Mouse (Mus musculus) hindbrain, embryonic 15.5 days (tissue): ENCODE results near the gene Ndufs5. TPM values are rescaled to one million over a fixed set of nuclear protein-coding genes. Genes with fewer than 3 reads are reported as not detected.

Experiments used
- ATAC-seq: fragments of 200-750 bp; cut with Nextera tagmentation; 2 replicates; pipeline ENCODE4 v1.8.0; 2017; ENCODE audit warnings: low read depth, moderate number of reproducible peaks, moderate TSS enrichment; ENCODE audit not compliant: low FRiP score
- H3K27ac ChIP-seq: fragments of 300-500 bp; sonication (generic); replicated peaks from 2 replicates; pipeline ENCODE4 v1.5.1; 2015; ENCODE audit warnings: mild to moderate bottlenecking, inconsistent platforms
- H3K27me3 ChIP-seq: fragments of 300-500 bp; sonication (generic); 2 replicates; pipeline ENCODE4 v1.6.1; 2015; ENCODE audit warnings: control low read depth, inconsistent platforms
- H3K36me3 ChIP-seq: fragments of 300-500 bp; sonication (generic); 2 replicates; pipeline ENCODE4 v1.6.1; 2015; ENCODE audit warnings: control low read depth, inconsistent platforms
- H3K4me1 ChIP-seq: fragments of 300-500 bp; sonication (generic); replicated peaks from 2 replicates; pipeline ENCODE4 v1.6.1; 2015; ENCODE audit warnings: control low read depth, inconsistent platforms
- H3K4me2 ChIP-seq: fragments of 300-500 bp; sonication (generic); 2 replicates; pipeline ENCODE4 v1.6.1; 2015; ENCODE audit warnings: moderate library complexity, mild to moderate bottlenecking, inconsistent platforms
- H3K4me3 ChIP-seq: fragments of 300-500 bp; sonication (generic); 2 replicates; pipeline ENCODE4 v1.5.1; 2015; ENCODE audit warnings: mild to moderate bottlenecking, inconsistent platforms
- H3K9ac ChIP-seq: fragments of 300-500 bp; sonication (generic); 2 replicates; pipeline ENCODE4 v1.6.1; 2015; ENCODE audit warnings: inconsistent platforms
- H3K9me3 ChIP-seq: fragments of 300-500 bp; sonication (generic); 2 replicates; pipeline ENCODE4 v1.6.1; 2016; ENCODE audit warnings: control low read depth, inconsistent platforms
- WGBS: fragments of 180-500 bp; shearing (Covaris S2); methylation state at CpG from one replicate; pipeline ENCODE4 v1.1.7; 2015; 5-methylcytosine and 5-hydroxymethylcytosine counted together
- polyA plus RNA-seq: library from polyadenylated mRNA; unstranded; fragments of >200 nt; fragmentation: Nextera tagmentation; extraction: Ambion mirVana; gene quantifications from 2 replicates; pipeline ENCODE4 v1.2.1, GENCODE M21; 2015

Gene Ndufs5
- 457 and 489 TPM in 2 replicates for polyA plus RNA-seq

DNA sequence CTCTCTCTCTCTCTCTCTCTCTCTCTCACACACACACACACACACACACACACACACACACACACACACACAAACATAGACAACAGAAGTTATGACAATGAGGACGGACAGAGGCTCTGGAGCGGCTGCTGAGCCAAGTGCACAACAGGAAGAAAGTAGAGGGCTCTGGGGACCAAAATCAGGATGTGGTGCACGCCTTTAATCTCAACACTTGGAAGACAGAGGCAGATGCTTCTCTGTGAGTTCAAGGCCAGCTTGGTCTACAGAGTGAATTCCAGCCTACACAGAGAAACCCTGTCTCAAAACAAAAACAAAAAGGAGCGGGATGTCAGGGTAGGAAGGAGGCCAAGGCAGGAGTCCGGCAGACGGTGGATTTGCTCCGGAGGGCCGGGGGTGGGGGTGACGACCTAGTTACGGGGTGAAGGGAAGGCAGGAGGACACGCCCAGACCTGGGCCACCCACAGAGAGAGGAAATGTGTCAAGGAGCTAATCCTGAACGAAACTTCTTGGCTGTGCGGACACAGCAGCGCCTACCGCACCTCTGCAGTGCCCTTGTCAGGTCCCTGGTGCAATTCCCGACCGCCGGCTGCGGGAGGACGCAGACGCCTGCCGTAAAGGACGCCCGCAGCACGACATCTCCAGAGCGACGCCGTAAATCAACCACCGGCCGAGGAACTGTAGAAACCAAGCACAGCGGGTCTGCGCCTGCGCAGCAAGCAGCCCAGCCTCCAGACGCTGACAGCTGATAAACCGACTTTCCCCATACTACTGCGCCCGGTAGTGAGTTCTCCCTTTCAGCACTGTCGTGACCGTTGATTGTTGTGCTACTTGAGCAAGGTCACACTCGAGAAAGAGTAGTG lies at the start of gene Ndufs5:
Ndufs5 (minus strand) TSS at position 629 of the 860 bp plus-strand sequence.
- Histone ChIP-seq H3K27ac (peak within 1 kb of the TSS; percentile 83), H3K4me1 (peaks cover 14% of the 10 kb centered on the region), H3K9ac (peak within 1 kb of the TSS; percentile 94), H3K9me3 (no peaks in the 10 kb centered on the region), H3K36me3 (peaks cover 19% of the 10 kb centered on the region), H3K27me3 (no peaks in the 10 kb centered on the region), H3K4me2 (peak within 1 kb of the TSS; percentile 66), H3K4me3 (peak within 1 kb of the TSS; percentile 95)
- 1% methylated on average over 40 of the region's 40 CpGs for WGBS
- ATAC-seq: peak; percentile 96

DNA sequence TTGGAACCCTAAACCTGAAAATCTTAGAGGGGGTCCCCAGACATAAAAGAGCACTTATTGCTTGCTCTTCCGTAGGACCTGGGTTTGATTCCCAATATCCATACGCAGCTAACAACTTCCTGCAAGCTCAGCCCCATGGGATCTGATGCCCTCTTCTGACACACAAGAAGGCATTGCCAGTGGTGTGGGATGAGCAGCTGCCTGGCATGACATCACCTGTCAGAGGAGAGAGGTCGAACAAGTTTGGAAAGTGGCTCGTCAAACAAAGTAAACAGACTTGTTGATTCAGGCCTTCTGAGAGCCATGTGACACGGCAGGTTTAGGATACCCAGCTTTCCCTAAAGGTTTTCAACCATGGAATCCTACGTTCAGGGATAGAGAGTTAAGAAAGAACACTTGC lies 47.1 kb upstream of the Ndufs5 start:
- Histone ChIP-seq H3K9ac (no peak overlapping the region), H3K36me3 (no peaks in the 10 kb centered on the region), H3K27me3 (no peaks in the 10 kb centered on the region), H3K4me1 (no peaks in the 10 kb centered on the region), H3K4me3 (no peak overlapping the region), H3K9me3 (no peaks in the 10 kb centered on the region), H3K4me2 (no peak overlapping the region), H3K27ac (no peak overlapping the region)
- no peak for ATAC-seq
- 79% methylated on average over 6 of the region's 6 CpGs for WGBS

DNA sequence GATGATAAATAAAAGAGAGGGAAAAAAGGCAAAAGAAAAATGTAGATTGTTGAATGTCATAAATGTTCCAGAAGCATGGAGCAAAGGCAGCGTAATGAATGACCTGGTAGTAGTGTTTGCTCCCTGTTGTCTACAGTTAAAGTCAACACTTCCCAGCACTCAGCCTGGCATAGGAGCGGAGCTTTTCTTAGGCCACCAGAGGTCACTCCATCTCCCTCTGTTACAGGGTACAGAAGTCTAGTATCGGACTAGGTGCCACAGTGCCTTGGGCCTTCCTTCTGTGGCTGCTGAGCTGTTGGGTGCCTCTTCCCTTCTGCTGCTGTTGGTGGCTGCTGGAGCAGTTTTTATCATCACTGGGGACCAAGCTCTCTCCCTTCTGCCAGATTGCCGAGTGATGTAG lies 40.3 kb upstream of the Ndufs5 start:
- no peaks in the 10 kb centered on the region for H3K27me3 ChIP-seq
- no peaks in the 10 kb centered on the region for H3K36me3 ChIP-seq
- ATAC-seq: no peak
- H3K4me3 ChIP-seq: no peak overlapping the region
- H3K27ac ChIP-seq: no peak overlapping the region
- no peak overlapping the region for H3K4me2 ChIP-seq
- WGBS: 61% methylated on average over 4 of the region's 4 CpGs
- no peak overlapping the region for H3K9ac ChIP-seq
- H3K9me3 ChIP-seq: no peaks in the 10 kb centered on the region
- H3K4me1 ChIP-seq: no peaks in the 10 kb centered on the region

DNA sequence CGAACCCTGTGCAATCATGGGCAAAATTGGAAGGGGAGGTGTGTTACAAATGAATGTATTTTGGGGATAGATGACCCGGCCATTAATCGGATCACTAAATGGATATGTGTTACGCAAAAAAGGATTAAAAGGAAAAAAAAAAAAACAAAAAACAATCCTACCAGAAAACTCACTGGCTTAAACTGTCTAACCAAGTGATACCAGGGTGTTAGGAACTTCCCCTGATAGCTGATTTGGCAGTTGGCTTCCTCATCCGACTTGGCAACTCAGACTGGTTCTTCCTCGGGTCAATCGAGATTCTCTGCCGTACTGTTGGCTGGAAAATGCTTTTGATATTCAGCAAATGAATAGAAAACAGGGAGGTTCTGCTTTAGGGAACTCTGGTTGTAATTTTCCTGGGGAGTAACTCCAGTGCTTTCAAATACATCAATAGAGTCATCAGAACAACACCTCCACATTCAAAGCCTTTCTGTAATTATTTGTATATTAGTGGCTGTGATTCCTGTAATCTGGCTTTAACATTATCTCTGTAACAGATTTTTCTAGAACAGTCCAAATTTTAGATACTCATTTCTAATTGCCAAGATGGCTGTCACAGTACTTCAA lies 32.8 kb upstream of the Ndufs5 start:
- H3K36me3 ChIP-seq: no peaks in the 10 kb centered on the region
- peak overlapping the region; percentile 39 for H3K9ac ChIP-seq
- WGBS: 0% methylated on average over 8 of the region's 8 CpGs
- no peaks in the 10 kb centered on the region for H3K9me3 ChIP-seq
- peak overlapping the region; percentile 88 for H3K4me3 ChIP-seq
- peak overlapping the region; percentile 76 for H3K27ac ChIP-seq
- ATAC-seq: no peak
- H3K27me3 ChIP-seq: no peaks in the 10 kb centered on the region
- H3K4me2 ChIP-seq: peak overlapping the region; percentile 68
- peaks cover 35% of the 10 kb centered on the region for H3K4me1 ChIP-seq

DNA sequence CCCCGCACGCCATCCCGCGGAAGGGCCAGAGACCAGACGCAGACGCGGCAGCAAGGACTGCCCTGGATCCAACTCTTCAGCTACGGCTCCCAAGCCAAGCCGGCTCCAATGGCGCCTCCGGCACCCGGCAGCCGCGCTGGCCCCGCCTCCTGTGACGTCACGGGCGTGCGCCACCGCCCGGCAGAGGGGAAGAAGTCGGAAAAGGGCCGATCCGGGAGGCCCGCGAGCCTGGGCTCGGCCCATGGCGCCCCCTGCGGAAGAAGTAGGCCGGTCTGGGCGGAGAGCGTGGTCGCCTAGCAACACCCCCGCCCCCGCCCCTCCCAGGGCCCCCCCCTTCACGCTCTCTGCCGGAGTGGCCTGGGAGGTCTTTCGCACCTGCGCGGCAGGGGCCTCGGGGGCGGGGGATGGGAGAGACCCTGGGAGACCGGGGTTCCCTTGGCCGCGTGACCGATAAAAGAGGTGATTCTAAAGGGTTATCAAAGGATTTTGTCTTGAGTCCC lies 32.2 kb upstream of the Ndufs5 start, which contains the start of gene Akirin1:
Akirin1 (minus strand) TSS at position 194 of the 500 bp plus-strand sequence.
- H3K27me3 ChIP-seq: no peaks in the 10 kb centered on the region
- peak within 1 kb of the TSS; percentile 68 for H3K4me2 ChIP-seq
- H3K4me3 ChIP-seq: peak within 1 kb of the TSS; percentile 88
- no peaks in the 10 kb centered on the region for H3K9me3 ChIP-seq
- WGBS: 0% methylated on average over 44 of the region's 46 CpGs
- peak within 1 kb of the TSS; percentile 95 for H3K27ac ChIP-seq
- peaks cover 35% of the 10 kb centered on the region for H3K4me1 ChIP-seq
- peak within 1 kb of the TSS; percentile 89 for H3K9ac ChIP-seq
- no peaks in the 10 kb centered on the region for H3K36me3 ChIP-seq
- peak; percentile 98 for ATAC-seq

DNA sequence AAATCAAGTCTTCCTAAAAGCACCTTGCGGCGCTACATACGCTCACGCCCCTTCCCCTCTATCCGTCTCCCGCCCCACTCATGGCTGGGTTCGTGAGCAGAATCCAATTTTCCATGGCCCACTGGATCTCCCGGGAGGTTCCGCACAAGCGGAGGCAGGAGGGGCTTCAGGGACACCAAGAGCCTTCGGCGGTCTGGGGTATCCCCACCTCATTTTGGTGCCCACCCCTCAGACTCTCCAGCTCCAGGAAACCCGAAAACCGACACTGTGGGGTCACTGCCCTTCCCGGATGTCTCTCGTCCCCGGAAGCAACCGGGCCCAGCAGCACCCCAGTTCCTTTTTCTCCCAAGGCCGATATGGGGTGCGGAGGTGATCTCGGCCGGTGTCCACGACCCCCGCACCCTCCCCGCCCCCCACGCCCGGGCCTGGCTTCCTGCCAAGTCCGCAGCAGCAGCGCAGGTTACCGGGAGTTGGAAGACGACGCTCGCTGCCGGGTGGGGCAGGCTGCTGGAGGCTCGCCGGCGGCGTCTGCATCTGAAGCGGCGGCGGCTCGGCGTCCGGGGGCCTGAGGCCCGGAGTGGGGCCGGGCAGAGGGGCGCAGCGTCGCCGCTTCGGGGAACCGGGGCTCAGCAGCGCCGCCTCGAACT lies 31.6 kb upstream of the Ndufs5 start:
- H3K27me3 ChIP-seq: no peaks in the 10 kb centered on the region
- H3K9me3 ChIP-seq: no peaks in the 10 kb centered on the region
- H3K4me1 ChIP-seq: peaks cover 35% of the 10 kb centered on the region
- H3K27ac ChIP-seq: peak overlapping the region; percentile 95
- peak; percentile 82 for ATAC-seq
- no peaks in the 10 kb centered on the region for H3K36me3 ChIP-seq
- H3K4me3 ChIP-seq: peak overlapping the region; percentile 88
- peak overlapping the region; percentile 89 for H3K9ac ChIP-seq
- H3K4me2 ChIP-seq: peak overlapping the region; percentile 68
- WGBS: under 1% methylated on average over 55 of the region's 55 CpGs

DNA sequence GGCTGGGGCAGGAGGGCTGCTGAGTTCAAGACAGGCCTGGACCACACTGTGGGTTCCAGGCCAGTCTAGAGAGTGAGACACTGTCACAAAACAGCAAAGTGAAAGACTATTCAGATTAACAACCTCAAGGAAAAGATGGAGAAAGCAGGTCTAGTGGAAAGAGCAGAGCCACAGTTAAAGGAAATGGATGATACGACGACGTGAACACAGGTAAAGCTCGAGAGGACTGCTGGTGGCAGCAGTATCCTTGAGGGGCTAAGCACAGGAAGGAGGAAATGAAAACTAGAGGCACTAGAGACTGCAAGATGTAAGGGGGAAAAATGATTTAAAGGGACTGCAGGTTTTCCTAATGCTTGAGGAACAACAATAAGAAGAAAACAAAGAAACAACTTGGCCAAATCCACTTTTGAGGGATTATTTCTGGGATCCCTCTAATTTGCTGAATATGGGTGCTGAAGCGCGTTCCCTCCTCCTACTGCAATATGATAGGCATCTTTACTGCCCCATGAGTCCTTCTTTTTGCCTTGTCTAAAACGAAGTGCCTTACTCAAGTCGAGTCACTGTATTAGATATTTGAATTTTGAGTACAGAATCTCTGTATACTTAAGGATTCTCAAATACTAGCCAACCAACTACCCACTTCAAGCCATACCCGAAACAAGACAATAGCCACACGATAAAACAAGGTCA lies 30.9 kb upstream of the Ndufs5 start:
- Histone ChIP-seq H3K9me3 (no peaks in the 10 kb centered on the region), H3K9ac (peak overlapping the region; percentile 89), H3K4me3 (peak overlapping the region; percentile 88), H3K4me2 (peak overlapping the region; percentile 68), H3K27me3 (no peaks in the 10 kb centered on the region), H3K27ac (peak overlapping the region; percentile 95), H3K36me3 (no peaks in the 10 kb centered on the region), H3K4me1 (peaks cover 35% of the 10 kb centered on the region)
- no peak for ATAC-seq
- 13% methylated on average over 10 of the region's 10 CpGs for WGBS

DNA sequence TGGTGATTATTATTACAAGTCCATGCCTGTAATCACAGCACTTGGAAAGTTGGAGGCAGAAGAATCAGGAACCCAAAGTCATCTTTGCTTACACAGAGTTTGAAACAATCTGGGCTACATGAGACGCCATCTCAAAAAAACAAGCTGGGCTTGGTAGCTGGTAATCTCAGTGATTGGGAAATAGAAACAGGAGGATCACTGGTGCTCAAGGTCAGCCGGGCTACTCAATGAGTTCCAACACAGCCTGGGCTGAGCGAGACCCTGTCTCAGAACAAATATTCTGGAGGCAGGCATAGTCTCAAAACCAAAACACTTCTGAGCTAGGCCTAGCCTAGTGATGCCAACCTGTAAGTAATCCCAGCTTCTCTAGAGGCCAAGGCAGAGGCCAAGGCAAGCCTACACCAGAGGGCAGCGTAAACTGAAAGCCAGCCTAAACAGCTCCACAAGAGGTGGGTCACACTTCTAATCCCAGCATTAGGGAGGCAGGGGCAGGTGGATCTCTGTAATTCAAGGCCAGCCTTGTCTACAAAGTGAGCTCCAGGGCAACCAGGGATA lies 27.3 kb upstream of the Ndufs5 start:
- Histone ChIP-seq H3K4me1 (peaks cover 28% of the 10 kb centered on the region), H3K27ac (no peak overlapping the region), H3K9me3 (no peaks in the 10 kb centered on the region), H3K4me3 (no peak overlapping the region), H3K9ac (no peak overlapping the region), H3K4me2 (no peak overlapping the region), H3K27me3 (no peaks in the 10 kb centered on the region), H3K36me3 (peaks cover 14% of the 10 kb centered on the region)
- no peak for ATAC-seq
- 90% methylated on average over 4 of the region's 4 CpGs for WGBS

DNA sequence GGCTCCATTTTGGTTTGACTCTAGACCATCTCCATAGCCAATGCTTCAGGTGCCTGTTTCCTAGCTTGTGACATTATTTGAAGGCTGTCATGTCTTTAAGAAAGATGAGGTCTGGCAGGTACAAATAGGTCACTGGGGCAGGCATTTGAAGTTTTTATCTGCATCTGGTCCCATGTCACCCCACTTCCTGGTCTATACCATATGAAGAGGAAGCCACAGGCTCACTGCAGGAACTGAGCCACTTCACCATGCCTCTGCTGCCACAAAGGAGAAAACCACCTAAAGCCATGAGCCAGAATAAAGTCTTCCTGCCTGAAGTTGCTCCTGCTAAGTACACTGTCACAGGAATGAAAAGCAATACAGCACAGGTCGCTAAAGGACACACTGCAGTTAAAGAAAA lies 24.9 kb upstream of the Ndufs5 start:
- H3K27me3 ChIP-seq: no peaks in the 10 kb centered on the region
- H3K9ac ChIP-seq: no peak overlapping the region
- H3K36me3 ChIP-seq: peaks cover 36% of the 10 kb centered on the region
- no peak overlapping the region for H3K4me2 ChIP-seq
- no peaks in the 10 kb centered on the region for H3K9me3 ChIP-seq
- no peak for ATAC-seq
- no peak overlapping the region for H3K27ac ChIP-seq
- WGBS: 87% methylated on average over 1 of the region's 1 CpGs
- peaks cover 17% of the 10 kb centered on the region for H3K4me1 ChIP-seq
- H3K4me3 ChIP-seq: no peak overlapping the region

DNA sequence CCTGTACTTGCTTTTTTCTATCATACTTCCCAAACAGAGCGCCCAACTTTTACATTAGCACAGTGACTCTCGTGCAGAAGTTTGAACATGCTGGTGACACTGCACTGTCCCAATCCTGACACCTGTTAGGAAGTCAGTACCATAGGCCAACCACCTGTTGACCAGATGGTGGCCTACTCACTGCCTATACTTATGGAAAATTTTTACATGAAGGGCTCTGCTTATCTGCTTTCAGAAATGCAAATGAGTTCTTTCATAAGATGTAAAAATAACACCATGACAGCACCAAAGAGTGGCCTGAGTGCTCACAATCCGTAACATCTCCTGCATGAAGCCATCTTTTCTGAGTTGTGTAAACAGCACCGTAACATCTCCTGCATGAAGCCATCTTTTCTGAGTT lies 20.7 kb upstream of the Ndufs5 start:
- no peak overlapping the region for H3K4me2 ChIP-seq
- WGBS: 97% methylated on average over 4 of the region's 4 CpGs
- H3K4me3 ChIP-seq: no peak overlapping the region

DNA sequence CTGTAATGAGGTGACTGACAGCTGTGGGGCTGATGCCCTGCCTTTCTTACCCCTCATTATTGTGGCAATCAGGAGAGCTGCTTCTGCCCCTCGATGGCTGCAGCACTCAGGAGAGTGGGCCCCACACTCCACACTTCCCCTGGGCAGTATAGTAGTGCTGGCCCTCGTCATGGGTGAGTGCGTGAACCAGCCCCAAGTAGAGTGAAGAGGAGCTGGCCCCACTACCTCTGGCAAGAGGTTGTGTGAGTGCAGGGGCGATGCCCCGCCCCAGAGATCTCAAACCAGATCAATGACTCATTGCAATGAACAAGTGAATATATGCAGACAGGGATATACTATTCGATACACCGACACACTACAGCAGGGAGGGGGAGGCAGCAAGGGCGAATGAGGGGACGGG lies 15.5 kb upstream of the Ndufs5 start:
- no peak for ATAC-seq
- H3K27me3 ChIP-seq: no peaks in the 10 kb centered on the region
- H3K4me1 ChIP-seq: no peaks in the 10 kb centered on the region
- no peaks in the 10 kb centered on the region for H3K9me3 ChIP-seq
- H3K36me3 ChIP-seq: peaks cover 41% of the 10 kb centered on the region
- H3K4me2 ChIP-seq: no peak overlapping the region
- no peak overlapping the region for H3K27ac ChIP-seq
- 95% methylated on average over 9 of the region's 9 CpGs for WGBS
- H3K9ac ChIP-seq: no peak overlapping the region
- no peak overlapping the region for H3K4me3 ChIP-seq

More for the DNA sequence above, 20.7 kb upstream of the Ndufs5 start:
- peaks cover 62% of the 10 kb centered on the region for H3K36me3 ChIP-seq
- no peak overlapping the region for H3K27ac ChIP-seq
- no peaks in the 10 kb centered on the region for H3K27me3 ChIP-seq
- no peaks in the 10 kb centered on the region for H3K9me3 ChIP-seq
- H3K9ac ChIP-seq: no peak overlapping the region
- no peak for ATAC-seq
- H3K4me1 ChIP-seq: no peaks in the 10 kb centered on the region
